Mouse (Mus musculus): ENCODE data around the gene Srgap2.

The Srgap2 gene

GRCm38 (mm10) chr1:131475306-131475705, 51.8 kb downstream of the Srgap2 start:
- DNase-seq (ENCODE audit: extremely low spot score, low read depth, low spot score) = no peak

- DNase-seq (ENCODE audit: extremely low spot score, low read depth, low spot score) = no peak
Observed at GRCm38 (mm10) chr1:131473631-131474118, 53.5 kb downstream of the Srgap2 start.

- DNase-seq (ENCODE audit: extremely low spot score, low read depth, low spot score) = no peak
Observed at GRCm38 (mm10) chr1:131470597-131470996, 56.6 kb downstream of the Srgap2 start.

- DNase-seq (ENCODE audit: extremely low spot score, low read depth, low spot score) = no peak
Observed at GRCm38 (mm10) chr1:131465855-131466254, 61.3 kb downstream of the Srgap2 start.

GRCm38 (mm10) chr1:131463953-131464627, 63.1 kb downstream of the Srgap2 start:
- DNase-seq (ENCODE audit: extremely low spot score, low read depth, low spot score) = no peak

GRCm38 (mm10) chr1:131462541-131463067, 64.5 kb downstream of the Srgap2 start:
- DNase-seq (ENCODE audit: extremely low spot score, low read depth, low spot score) = no peak

GRCm38 (mm10) chr1:131460914-131461530, 66.1 kb downstream of the Srgap2 start:
- DNase-seq (ENCODE audit: extremely low spot score, low read depth, low spot score) = no peak

GRCm38 (mm10) chr1:131455355-131455890, 71.7 kb downstream of the Srgap2 start:
- DNase-seq (ENCODE audit: extremely low spot score, low read depth, low spot score) = no peak

- no peak for DNase-seq (ENCODE audit: extremely low spot score, low read depth, low spot score)
Observed at GRCm38 (mm10) chr1:131454386-131454785, 72.8 kb downstream of the Srgap2 start.

- DNase-seq (ENCODE audit: extremely low spot score, low read depth, low spot score) = no peak
Observed at GRCm38 (mm10) chr1:131453335-131453734, 73.8 kb downstream of the Srgap2 start.

GRCm38 (mm10) chr1:131448373-131448772, 78.8 kb downstream of the Srgap2 start:
- DNase-seq (ENCODE audit: extremely low spot score, low read depth, low spot score) = no peak

- no peak for DNase-seq (ENCODE audit: extremely low spot score, low read depth, low spot score)
Observed at GRCm38 (mm10) chr1:131447333-131447732, 79.8 kb downstream of the Srgap2 start.

- no peak for DNase-seq (ENCODE audit: extremely low spot score, low read depth, low spot score)
Observed at GRCm38 (mm10) chr1:131446577-131446976, 80.6 kb downstream of the Srgap2 start.

GRCm38 (mm10) chr1:131438556-131438955, 88.6 kb downstream of the Srgap2 start:
- no peak for DNase-seq (ENCODE audit: extremely low spot score, low read depth, low spot score)

GRCm38 (mm10) chr1:131437975-131438374, 89.2 kb downstream of the Srgap2 start:
- DNase-seq (ENCODE audit: extremely low spot score, low read depth, low spot score) = no peak

GRCm38 (mm10) chr1:131436609-131437008, 90.5 kb downstream of the Srgap2 start:
- no peak for DNase-seq (ENCODE audit: extremely low spot score, low read depth, low spot score)

- DNase-seq (ENCODE audit: extremely low spot score, low read depth, low spot score) = no peak
Observed at GRCm38 (mm10) chr1:131431456-131432246, 95.5 kb downstream of the Srgap2 start.

- DNase-seq (ENCODE audit: extremely low spot score, low read depth, low spot score) = peak; percentile 31
Observed at GRCm38 (mm10) chr1:131427140-131427821, 99.9 kb downstream of the Srgap2 start.

- no peak for DNase-seq (ENCODE audit: extremely low spot score, low read depth, low spot score)
Observed at GRCm38 (mm10) chr1:131423061-131423460, 104.1 kb downstream of the Srgap2 start.

GRCm38 (mm10) chr1:131421113-131421512, 106.0 kb downstream of the Srgap2 start:
- DNase-seq (ENCODE audit: extremely low spot score, low read depth, low spot score) = no peak

GRCm38 (mm10) chr1:131420660-131421059, 106.5 kb downstream of the Srgap2 start:
- no peak for DNase-seq (ENCODE audit: extremely low spot score, low read depth, low spot score)
